Mouse (Mus musculus) testis, adult 2 months (tissue): ENCODE data around the gene Prss2. TPM values are rescaled to one million over a fixed set of nuclear protein-coding genes. Genes with fewer than 3 reads are reported as not detected.
"Not testable (repeated sequence)": the region's sequence is repeated elsewhere in the genome, so short reads cannot be mapped to it uniquely, and the experiment has no call there.

Experiments used
- H3K27ac ChIP-seq: fragments of 200-500 bp; 2 replicates; pipeline ENCODE4 v1.5.1; 2012; ENCODE audit warnings: low read depth, low read length; ENCODE audit not compliant: control insufficient read depth, insufficient read depth
- H3K27me3 ChIP-seq: fragments of 200-500 bp; 2 replicates; pipeline ENCODE4 v1.6.1; 2012; ENCODE audit warnings: mild to moderate bottlenecking, low read length, moderate library complexity; ENCODE audit not compliant: control insufficient read depth, insufficient read depth
- H3K36me3 ChIP-seq: fragments of 200-500 bp; 2 replicates; pipeline ENCODE4 v1.6.1; 2012; ENCODE audit warnings: mild to moderate bottlenecking, low read length; ENCODE audit not compliant: control insufficient read depth, insufficient read depth
- H3K4me1 ChIP-seq: fragments of 200-500 bp; 2 replicates; pipeline ENCODE4 v1.6.1; 2012; ENCODE audit warnings: low read length; ENCODE audit not compliant: control insufficient read depth, insufficient read depth
- H3K4me3 ChIP-seq: fragments of 200-500 bp; 2 replicates; pipeline ENCODE4 v1.5.1; 2012; ENCODE audit warnings: low read depth, mild to moderate bottlenecking, low read length, moderate library complexity, mixed read lengths; ENCODE audit not compliant: control insufficient read depth
- CTCF ChIP-seq: fragments of 200-500 bp; IDR thresholded peaks from 2 replicates; pipeline ENCODE4 v1.5.1; 2012; ENCODE audit warnings: low read depth, mild to moderate bottlenecking, inconsistent platforms, low read length, moderate library complexity; ENCODE audit not compliant: control insufficient read depth, insufficient read depth, insufficient replicate concordance
- POLR2A ChIP-seq: fragments of 200-500 bp; IDR thresholded peaks from 2 replicates; pipeline ENCODE4 v1.6.1; 2012; ENCODE audit warnings: low read depth, mild to moderate bottlenecking, inconsistent platforms, low read length, moderate library complexity; ENCODE audit not compliant: control insufficient read depth
- polyA plus RNA-seq: library from polyadenylated mRNA; depleted of rRNA; stranded (reverse); fragments of >200 nt; gene quantifications from 2 replicates; pipeline ENCODE4 v1.2.3, GENCODE M21; 2012; rRNA removed

Gene Prss2
- polyA plus RNA-seq, result 1.3 and 2.9 TPM in 2 replicates

GRCm38 (mm10) chr6:41521487-41521886, at the start of gene Prss2:
Gene Prss2, plus strand, starts transcription at chr6:41521787.
- H3K27ac ChIP-seq, result no peak within 1 kb of the TSS
- H3K36me3 ChIP-seq, result no peaks in the 10 kb centered on the region
- TF ChIP-seq POLR2A, result no peak
- TF ChIP-seq CTCF, result no peak
- H3K27me3 ChIP-seq, result no peaks in the 10 kb centered on the region
- H3K4me1 ChIP-seq, result no peaks in the 10 kb centered on the region
- no peak within 1 kb of the TSS for H3K4me3 ChIP-seq

- Histone ChIP-seq H3K27me3 (no peaks in the 10 kb centered on the region), H3K36me3 (no peaks in the 10 kb centered on the region), H3K4me1 (no peaks in the 10 kb centered on the region), H3K27ac (no peak overlapping the region), H3K4me3 (no peak overlapping the region)
- no peak for TF ChIP-seq POLR2A
- no peak for TF ChIP-seq CTCF
Measured at GRCm38 (mm10) chr6:41499374-41499773, 22.2 kb upstream of the Prss2 start.

GRCm38 (mm10) chr6:41504915-41505314, 16.7 kb upstream of the Prss2 start:
- Histone ChIP-seq H3K4me3 (no peak overlapping the region), H3K4me1 (no peaks in the 10 kb centered on the region), H3K36me3 (no peaks in the 10 kb centered on the region), H3K27ac (no peak overlapping the region), H3K27me3 (no peaks in the 10 kb centered on the region)
- TF ChIP-seq CTCF (no peak), POLR2A (no peak)

GRCm38 (mm10) chr6:41505323-41505722, 16.3 kb upstream of the Prss2 start:
- H3K4me3 ChIP-seq, result no peak overlapping the region
- TF ChIP-seq POLR2A, result no peak
- TF ChIP-seq CTCF, result no peak
- H3K27me3 ChIP-seq, result no peaks in the 10 kb centered on the region
- no peaks in the 10 kb centered on the region for H3K36me3 ChIP-seq
- H3K4me1 ChIP-seq, result no peaks in the 10 kb centered on the region
- no peak overlapping the region for H3K27ac ChIP-seq

- TF ChIP-seq POLR2A, result no peak
- TF ChIP-seq CTCF, result no peak
- no peaks in the 10 kb centered on the region for H3K36me3 ChIP-seq
- no peak overlapping the region for H3K4me3 ChIP-seq
- no peaks in the 10 kb centered on the region for H3K4me1 ChIP-seq
- no peak overlapping the region for H3K27ac ChIP-seq
- no peaks in the 10 kb centered on the region for H3K27me3 ChIP-seq
Measured at GRCm38 (mm10) chr6:41518017-41518524, 3.5 kb upstream of the Prss2 start.

GRCm38 (mm10) chr6:41526453-41526852, 4.9 kb downstream of the Prss2 start:
- H3K4me1 ChIP-seq, result no peaks in the 10 kb centered on the region
- no peak overlapping the region for H3K27ac ChIP-seq
- no peak overlapping the region for H3K4me3 ChIP-seq
- no peaks in the 10 kb centered on the region for H3K36me3 ChIP-seq
- TF ChIP-seq CTCF (no peak), POLR2A (no peak)
- H3K27me3 ChIP-seq, result no peaks in the 10 kb centered on the region

GRCm38 (mm10) chr6:41527402-41527801, 5.8 kb downstream of the Prss2 start:
- Histone ChIP-seq H3K4me3 (no peak overlapping the region), H3K27me3 (no peaks in the 10 kb centered on the region), H3K36me3 (no peaks in the 10 kb centered on the region), H3K27ac (no peak overlapping the region), H3K4me1 (no peaks in the 10 kb centered on the region)
- TF ChIP-seq CTCF, result no peak
- no peak for TF ChIP-seq POLR2A

GRCm38 (mm10) chr6:41529987-41530386, 8.4 kb downstream of the Prss2 start:
- not testable (repeated sequence) for H3K27ac ChIP-seq, H3K27me3 ChIP-seq, H3K36me3 ChIP-seq, H3K4me1 ChIP-seq, H3K4me3 ChIP-seq
